Mouse (Mus musculus) midbrain, embryonic 11.5 days (tissue): Measurements from ENCODE around the gene Ubxn11. TPM values are rescaled to one million over a fixed set of nuclear protein-coding genes. Genes with fewer than 3 reads are reported as not detected.

Source experiments
- ATAC-seq: fragments of 200-750 bp; cut with Nextera tagmentation; 2 replicates; pipeline ENCODE4 v1.8.0; 2017; ENCODE audit warnings: moderate TSS enrichment, moderate library complexity; ENCODE audit not compliant: low FRiP score
- DNase-seq: peaks from one replicate; pipeline ENCODE4 v3.0.0; 2015; ENCODE audit warnings: low spot score; ENCODE audit errors: missing footprints
- H3K27ac ChIP-seq: fragments of 300-500 bp; sonication (generic); 2 replicates; pipeline ENCODE4 v1.5.1; 2014; ENCODE audit warnings: low read depth, low read length
- H3K27me3 ChIP-seq: fragments of 300-500 bp; sonication (generic); 2 replicates; pipeline ENCODE4 v1.6.1; 2014; ENCODE audit warnings: mild to moderate bottlenecking, low read length, moderate library complexity, mixed read lengths; ENCODE audit not compliant: control insufficient read depth, insufficient read depth
- H3K36me3 ChIP-seq: fragments of 300-500 bp; sonication (generic); 2 replicates; pipeline ENCODE4 v1.6.1; 2014; ENCODE audit warnings: mild to moderate bottlenecking, low read length, moderate library complexity, mixed read lengths; ENCODE audit not compliant: control insufficient read depth, insufficient read depth
- H3K4me1 ChIP-seq: fragments of 300-500 bp; sonication (generic); 2 replicates; pipeline ENCODE4 v1.6.1; 2014; ENCODE audit warnings: low read length; ENCODE audit not compliant: control insufficient read depth, insufficient read depth
- H3K4me2 ChIP-seq: fragments of 300-500 bp; sonication (generic); 2 replicates; pipeline ENCODE4 v1.6.1; 2014; ENCODE audit warnings: mild to moderate bottlenecking, moderate library complexity
- H3K4me3 ChIP-seq: fragments of 300-500 bp; sonication (generic); 2 replicates; pipeline ENCODE4 v1.5.1; 2014; ENCODE audit warnings: low read depth, low read length
- H3K9ac ChIP-seq: fragments of 300-500 bp; sonication (generic); 2 replicates; pipeline ENCODE4 v1.6.1; 2014; ENCODE audit warnings: low read length
- H3K9me3 ChIP-seq: fragments of 300-500 bp; sonication (generic); 2 replicates; pipeline ENCODE4 v1.6.1; 2016; ENCODE audit warnings: low read length; ENCODE audit not compliant: control insufficient read depth
- WGBS: fragments of 180-500 bp; shearing (Covaris S2); extraction: QIAGEN DNeasy Blood & Tissue Kit; methylation state at CpG from one replicate; pipeline ENCODE4 v1.1.7; 2014; 5-methylcytosine and 5-hydroxymethylcytosine counted together
- polyA plus RNA-seq: library from polyadenylated mRNA; unstranded; fragments of >200 nt; fragmentation: Nextera tagmentation; extraction: Ambion mirVana; gene quantifications from 2 replicates; pipeline ENCODE4 v1.2.1, GENCODE M21; 2014

The Ubxn11 gene
- polyA plus RNA-seq, 1 experiment from 2014 or later: 3.0 TPM

DNA sequence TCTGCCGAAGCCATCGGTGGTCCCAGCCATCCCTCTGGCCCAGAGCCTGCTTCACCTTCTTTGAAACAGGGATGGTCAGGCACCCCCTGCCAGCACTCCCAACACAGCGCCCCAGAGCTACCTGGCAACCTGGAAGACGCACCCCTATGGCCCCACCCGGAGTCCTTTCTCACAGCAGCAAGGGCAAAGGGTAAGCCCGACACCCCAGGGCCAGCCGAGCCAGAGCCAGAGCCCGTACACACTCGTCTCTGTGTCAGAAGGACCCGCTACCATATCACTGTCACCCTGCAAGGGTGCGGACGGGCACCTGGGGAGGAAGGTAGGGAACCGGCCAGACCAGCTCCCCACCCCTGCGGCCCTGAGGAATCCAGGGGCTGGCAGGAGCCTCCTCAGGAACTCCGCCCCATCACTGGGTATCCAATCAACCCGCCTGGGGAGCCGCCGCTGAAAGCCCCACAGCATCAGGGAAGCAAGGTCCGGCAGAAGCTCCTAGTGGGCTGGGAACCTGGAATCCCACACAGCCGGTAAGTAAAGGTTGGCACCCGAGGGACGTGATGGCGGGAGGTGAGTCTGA, 36.9 kb upstream of the Ubxn11 start:
- H3K27ac ChIP-seq: no peak overlapping the region
- peaks cover 6% of the 10 kb centered on the region for H3K27me3 ChIP-seq
- no peak overlapping the region for H3K4me2 ChIP-seq
- no peaks in the 10 kb centered on the region for H3K36me3 ChIP-seq
- 21% methylated on average over 23 of the region's 23 CpGs for WGBS
- DNase-seq: peak; percentile 66
- peaks cover 3% of the 10 kb centered on the region; the same call in 1 of the 2 replicates for H3K4me1 ChIP-seq
- H3K9me3 ChIP-seq: no peaks in the 10 kb centered on the region
- H3K9ac ChIP-seq: no peak overlapping the region
- no peak for ATAC-seq
- no peak overlapping the region for H3K4me3 ChIP-seq

DNA sequence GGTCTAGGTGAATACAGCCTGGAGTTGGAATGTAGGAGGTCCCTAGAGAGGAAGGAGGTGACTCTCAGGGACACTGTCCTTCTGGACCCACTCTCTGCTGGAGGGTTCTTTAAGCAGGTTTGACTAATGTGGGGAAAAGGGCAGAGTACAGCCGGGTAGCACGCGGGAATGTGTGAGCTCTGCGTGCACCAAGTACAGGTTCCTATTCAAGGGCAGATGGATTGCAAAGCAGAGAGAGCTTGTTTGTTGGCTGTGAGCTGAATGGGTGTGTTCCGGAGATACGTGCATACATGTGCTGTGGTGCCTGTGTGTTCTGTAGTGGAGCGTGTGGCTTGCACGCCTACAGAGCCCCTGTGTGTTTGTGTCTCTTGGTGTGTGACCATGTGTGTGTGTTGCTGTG, 35.0 kb upstream of the Ubxn11 start:
- no peak overlapping the region for H3K4me3 ChIP-seq
- peaks cover 3% of the 10 kb centered on the region; the same call in 1 of the 2 replicates for H3K4me1 ChIP-seq
- ATAC-seq (no peak), DNase-seq (no peak)
- H3K4me2 ChIP-seq: no peak overlapping the region
- H3K27me3 ChIP-seq: peaks cover 6% of the 10 kb centered on the region
- H3K9ac ChIP-seq: no peak overlapping the region
- H3K36me3 ChIP-seq: no peaks in the 10 kb centered on the region
- no peak overlapping the region for H3K27ac ChIP-seq
- no peaks in the 10 kb centered on the region for H3K9me3 ChIP-seq
- WGBS: 93% methylated on average over 8 of the region's 8 CpGs

DNA sequence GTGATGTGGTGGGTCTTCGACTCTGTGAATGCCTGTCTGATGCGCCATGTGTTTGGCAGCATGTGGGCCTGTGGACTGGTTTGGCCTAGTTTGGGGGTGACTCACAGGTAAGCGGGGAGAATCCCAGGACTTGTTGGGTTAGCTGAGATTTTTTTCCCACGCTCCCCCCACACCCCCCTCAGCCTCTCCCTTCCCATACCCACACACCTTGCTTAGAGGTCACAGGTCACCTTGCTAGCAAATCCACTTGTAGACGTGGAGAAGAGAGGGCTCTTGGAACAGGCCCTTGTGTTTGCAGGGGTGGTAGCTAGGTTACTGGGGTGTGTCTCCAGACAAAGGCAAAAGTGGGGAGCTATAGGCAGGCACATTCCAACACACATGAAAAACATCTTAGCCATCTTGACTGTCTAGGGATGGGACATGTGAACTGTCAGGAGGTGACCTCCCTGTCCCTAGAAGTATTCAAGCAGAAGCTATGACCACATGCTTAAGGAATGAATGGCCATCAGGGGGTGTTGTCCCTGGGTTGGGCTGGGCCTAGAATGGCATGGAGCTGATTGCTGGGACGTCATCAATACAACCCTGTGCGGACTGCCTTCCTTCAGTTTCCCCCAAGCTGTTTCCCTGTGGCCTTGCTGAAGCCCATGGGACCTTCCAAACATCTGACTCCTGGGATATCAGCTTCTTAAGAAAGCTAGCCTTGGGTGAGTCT, 34.4 kb upstream of the Ubxn11 start:
- Histone ChIP-seq H3K4me2 (no peak overlapping the region), H3K36me3 (no peaks in the 10 kb centered on the region), H3K9me3 (no peaks in the 10 kb centered on the region), H3K27ac (no peak overlapping the region), H3K4me3 (no peak overlapping the region), H3K9ac (no peak overlapping the region), H3K27me3 (peaks cover 6% of the 10 kb centered on the region), H3K4me1 (peaks cover 3% of the 10 kb centered on the region; the same call in 1 of the 2 replicates)
- ATAC-seq (no peak), DNase-seq (no peak)
- WGBS: 84% methylated on average over 7 of the region's 7 CpGs

DNA sequence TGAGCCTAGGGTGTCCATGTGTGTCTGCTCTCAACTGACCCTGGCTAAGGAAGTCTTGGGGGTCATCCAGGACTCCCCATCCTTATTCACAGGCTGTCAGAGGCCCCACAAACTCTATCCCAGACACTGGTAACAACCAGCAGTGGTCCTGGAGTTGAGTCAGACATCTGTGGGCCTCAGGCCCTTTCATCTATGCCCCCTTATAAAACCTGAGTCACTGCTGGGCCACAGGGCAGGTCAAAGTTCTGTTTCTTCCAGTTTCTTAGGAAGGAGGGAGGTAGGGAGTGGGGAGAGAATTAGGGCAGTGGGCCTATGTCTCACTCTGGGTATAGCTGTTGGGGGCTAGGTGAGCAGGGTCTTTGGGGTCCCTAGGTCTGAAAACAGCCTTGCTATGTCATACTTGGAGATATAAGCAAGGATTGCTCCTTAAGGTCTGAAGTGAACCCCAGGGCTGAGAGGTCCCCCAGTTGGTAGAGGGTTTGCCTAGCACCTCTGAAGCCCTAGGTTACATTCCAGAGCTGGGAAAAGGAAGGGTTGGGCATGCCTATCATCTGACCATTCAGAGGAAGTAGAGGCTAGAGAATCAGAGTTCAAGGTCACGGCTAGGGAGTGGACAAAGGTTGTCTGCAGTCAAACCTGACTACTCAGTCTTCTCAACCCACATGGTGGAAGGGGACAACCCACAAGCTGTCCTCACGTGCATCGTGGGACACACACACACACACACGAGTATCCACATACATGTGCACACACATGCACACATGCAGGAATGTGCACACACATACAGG, 33.4 kb upstream of the Ubxn11 start:
- Histone ChIP-seq H3K4me2 (no peak overlapping the region), H3K36me3 (no peaks in the 10 kb centered on the region), H3K27me3 (peaks cover 6% of the 10 kb centered on the region), H3K4me3 (no peak overlapping the region), H3K4me1 (peaks cover 3% of the 10 kb centered on the region; the same call in 1 of the 2 replicates), H3K9ac (no peak overlapping the region), H3K27ac (no peak overlapping the region), H3K9me3 (no peaks in the 10 kb centered on the region)
- DNase-seq (no peak), ATAC-seq (no peak)
- 93% methylated on average over 4 of the region's 4 CpGs for WGBS

- Histone ChIP-seq H3K9ac (no peak overlapping the region), H3K4me3 (no peak overlapping the region), H3K9me3 (no peaks in the 10 kb centered on the region), H3K4me2 (no peak overlapping the region), H3K27me3 (peaks cover 9% of the 10 kb centered on the region; the same call in 1 of the 2 replicates), H3K36me3 (no peaks in the 10 kb centered on the region), H3K27ac (no peak overlapping the region), H3K4me1 (peaks cover 6% of the 10 kb centered on the region)
- WGBS: 11% methylated on average over 3 of the region's 3 CpGs
- DNase-seq (peak; percentile 90), ATAC-seq (peak; percentile 43; the same call in 1 of the 2 replicates)
These were observed 23.7 kb upstream of the Ubxn11 start for GRCm38 (mm10) chr4:134078694-134079093.

GRCm38 (mm10) chr4:134080674-134081073, 21.7 kb upstream of the Ubxn11 start:
- ATAC-seq (no peak), DNase-seq (peak; percentile 72)
- Histone ChIP-seq H3K36me3 (no peaks in the 10 kb centered on the region), H3K4me1 (peaks cover 6% of the 10 kb centered on the region), H3K27ac (no peak overlapping the region), H3K27me3 (peaks cover 9% of the 10 kb centered on the region; the same call in 1 of the 2 replicates), H3K9me3 (no peaks in the 10 kb centered on the region), H3K4me3 (no peak overlapping the region), H3K4me2 (no peak overlapping the region), H3K9ac (no peak overlapping the region)
- 91% methylated on average over 4 of the region's 4 CpGs for WGBS

DNA sequence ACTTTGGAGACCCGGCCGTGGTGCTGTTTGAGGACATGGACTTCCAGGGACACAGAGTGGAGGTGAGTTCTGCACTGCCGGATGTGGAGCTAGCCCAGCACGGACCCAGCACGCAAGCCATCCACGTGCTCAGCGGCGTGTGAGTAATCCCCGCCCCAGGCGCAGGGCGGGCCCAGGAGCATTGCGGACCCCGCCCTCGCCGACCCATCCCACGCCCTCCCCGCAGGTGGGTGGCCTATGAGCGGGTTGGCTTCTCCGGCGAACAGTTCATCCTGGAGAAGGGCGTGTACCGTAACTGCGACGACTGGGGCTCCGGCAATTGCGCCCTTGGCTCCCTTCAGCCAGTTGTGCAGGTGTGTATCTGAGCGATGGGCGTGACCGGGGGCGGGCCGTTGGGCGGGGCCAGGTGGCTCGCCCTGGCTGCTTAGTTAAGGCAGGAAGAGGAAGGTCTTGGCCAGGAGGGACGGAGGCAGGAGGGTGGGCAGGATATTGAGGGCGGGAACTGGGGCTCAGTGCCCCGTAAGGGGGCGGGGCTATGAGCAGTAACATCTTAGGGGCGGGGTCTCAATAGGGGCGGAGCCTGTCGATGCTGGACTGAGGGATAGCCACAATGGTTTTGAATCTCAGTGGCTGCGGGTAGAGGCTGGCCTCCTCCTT, 20.5 kb upstream of the Ubxn11 start:
- H3K27ac ChIP-seq: no peak overlapping the region
- under 1% methylated on average over 41 of the region's 41 CpGs for WGBS
- no peaks in the 10 kb centered on the region for H3K9me3 ChIP-seq
- peaks cover 9% of the 10 kb centered on the region; the same call in 1 of the 2 replicates for H3K27me3 ChIP-seq
- DNase-seq (peak; percentile 92), ATAC-seq (peak; percentile 71)
- peak overlapping the region; percentile 76 for H3K4me2 ChIP-seq
- H3K4me3 ChIP-seq: peak overlapping the region; percentile 35
- no peaks in the 10 kb centered on the region for H3K36me3 ChIP-seq
- peak overlapping the region; percentile 34; the same call in 1 of the 2 replicates for H3K9ac ChIP-seq
- peaks cover 6% of the 10 kb centered on the region for H3K4me1 ChIP-seq

- Histone ChIP-seq H3K4me2 (peak overlapping the region; percentile 76), H3K36me3 (no peaks in the 10 kb centered on the region), H3K9ac (no peak overlapping the region), H3K27ac (no peak overlapping the region), H3K4me3 (peak overlapping the region; percentile 35; the same call in 1 of the 2 replicates), H3K4me1 (peaks cover 6% of the 10 kb centered on the region), H3K9me3 (no peaks in the 10 kb centered on the region), H3K27me3 (peaks cover 9% of the 10 kb centered on the region; the same call in 1 of the 2 replicates)
- ATAC-seq: no peak
- no peak for DNase-seq
- 15% methylated on average over 7 of the region's 7 CpGs for WGBS
These were observed 19.9 kb upstream of the Ubxn11 start for GRCm38 (mm10) chr4:134082460-134082859.
